In genomic region chr4:12178992-12179391, GRCm38 (mm10) we compare ENCODE assay signal across 13 mouse cellular contexts. TPM values are rescaled to one million over a fixed set of nuclear protein-coding genes. Genes with fewer than 3 reads are reported as not detected.
DNase-seq lines count a peak whose midpoint lies in the region; ATAC-seq and TF ChIP-seq lines count a peak whose summit lies in the region.
"Had no signal": no experiment of that assay in that cellular context is flagged by ENCODE, and none has a peak within 500 bp of the region (broad histone marks: within the 10 kb centered on the region; RNA-seq: fewer than 3 reads in every experiment).

No protein-coding gene starts in this region.

- H3K27ac ChIP-seq in hindbrain, postnatal 0 days = no peak overlapping the region
- H3K27ac ChIP-seq in hindbrain, embryonic 14.5 days = no peak overlapping the region
- H3K27ac ChIP-seq in heart, embryonic 10.5 days = no peak overlapping the region
- H3K27ac ChIP-seq: hindbrain, embryonic 12.5 days had no signal

- 63% methylated on average over 10 of the region's 10 CpGs for WGBS in hindbrain, postnatal 0 days
- WGBS in hindbrain, embryonic 14.5 days = 81% methylated on average over 10 of the region's 10 CpGs
- 82% methylated on average over 10 of the region's 10 CpGs for WGBS in heart, embryonic 10.5 days

- H3K9me3 ChIP-seq in hindbrain, postnatal 0 days (ENCODE audit: low read length) = no peaks in the 10 kb centered on the region
- H3K9me3 ChIP-seq in hindbrain, embryonic 14.5 days (ENCODE audit: control insufficient read depth, low read length) = no peaks in the 10 kb centered on the region
- H3K9me3 ChIP-seq in heart, embryonic 10.5 days = no peaks in the 10 kb centered on the region
- H3K9me3 ChIP-seq: hindbrain, embryonic 12.5 days had no signal

- H3K27me3 ChIP-seq in hindbrain, postnatal 0 days (ENCODE audit: insufficient read depth, low read length) = no peaks in the 10 kb centered on the region
- no peaks in the 10 kb centered on the region for H3K27me3 ChIP-seq in hindbrain, embryonic 14.5 days (ENCODE audit: control insufficient read depth, insufficient read depth, low read length)
- H3K27me3 ChIP-seq in heart, embryonic 10.5 days (ENCODE audit: insufficient read depth, poor library complexity, severe bottlenecking) = no peaks in the 10 kb centered on the region
- H3K27me3 ChIP-seq: hindbrain, embryonic 12.5 days had no signal

- no peak for TF ChIP-seq CTCF in hindbrain, postnatal 0 days (IDR thresholded peaks at IDR 0.05; ENCODE audit: low read depth)

- H3K4me3 ChIP-seq in hindbrain, postnatal 0 days (ENCODE audit: low read length) = no peak overlapping the region
- no peak overlapping the region for H3K4me3 ChIP-seq in hindbrain, embryonic 14.5 days (replicated peaks; ENCODE audit: low read length)
- H3K4me3 ChIP-seq in heart, embryonic 10.5 days = no peak overlapping the region
- H3K4me3 ChIP-seq: hindbrain, embryonic 12.5 days had no signal

- no peaks in the 10 kb centered on the region for H3K36me3 ChIP-seq in hindbrain, postnatal 0 days (ENCODE audit: insufficient read depth, low read length)
- H3K36me3 ChIP-seq in hindbrain, embryonic 14.5 days (replicated peaks; ENCODE audit: control insufficient read depth, insufficient read depth) = no peaks in the 10 kb centered on the region
- no peaks in the 10 kb centered on the region for H3K36me3 ChIP-seq in heart, embryonic 10.5 days
- H3K36me3 ChIP-seq: hindbrain, embryonic 12.5 days had no signal

- no peaks in the 10 kb centered on the region for H3K4me1 ChIP-seq in hindbrain, postnatal 0 days (ENCODE audit: insufficient read depth, low read length)
- H3K4me1 ChIP-seq in hindbrain, embryonic 14.5 days (replicated peaks; ENCODE audit: control insufficient read depth, insufficient read depth, low read length) = no peaks in the 10 kb centered on the region
- H3K4me1 ChIP-seq in heart, embryonic 10.5 days = no peaks in the 10 kb centered on the region
- H3K4me1 ChIP-seq: hindbrain, embryonic 12.5 days had no signal

- DNase-seq in adrenal gland, postnatal 10 days = peak; percentile 3
- no peak for DNase-seq in adrenal gland, adult 8-10 months
- DNase-seq in hindbrain, postnatal 0 days (ENCODE audit: low spot score) = peak; percentile 59
- no peak for DNase-seq in hindbrain, embryonic 14.5 days (ENCODE audit: low spot score)
- DNase-seq in layer of hippocampus, postnatal 36 days = peak; percentile 58 to 74
- DNase-seq in right cerebral cortex, postnatal 4 days = peak; percentile 41
- no peak for DNase-seq in kidney, adult 8-10 months
- DNase-seq in heart, embryonic 10.5 days (ENCODE audit: low spot score) = no peak
- DNase-seq: kidney, postnatal 4 days had no signal

- no peak overlapping the region for H3K4me2 ChIP-seq in hindbrain, postnatal 0 days (ENCODE audit: low read depth, low read length)
- H3K4me2 ChIP-seq in hindbrain, embryonic 14.5 days (replicated peaks) = no peak overlapping the region
- H3K4me2 ChIP-seq: heart, embryonic 11.5 days; hindbrain, embryonic 12.5 days; midbrain, embryonic 11.5 days had no signal

- no peak overlapping the region for H3K9ac ChIP-seq in hindbrain, postnatal 0 days (replicated peaks; ENCODE audit: low read length)
- no peak overlapping the region for H3K9ac ChIP-seq in hindbrain, embryonic 14.5 days
- H3K9ac ChIP-seq: hindbrain, embryonic 12.5 days had no signal

- peak; percentile 82 for ATAC-seq in hindbrain, postnatal 0 days
- no peak for ATAC-seq in hindbrain, embryonic 14.5 days (ENCODE audit: low FRiP score)
- ATAC-seq: activated CD4-positive, CD25-positive, alpha-beta regulatory T cell, adult 4 months had no signal

RNA-seq across cellular contexts. Expression of gene Fam92a, which starts 7.2 kb away (rescaled TPM):
- total RNA-seq in adrenal gland, postnatal 10 days (2021) = 10 to 100 TPM; 33.8 to 36.2 TPM
- 10 to 100 TPM; 26.9 to 38.4 (median 35.8) TPM for total RNA-seq in adrenal gland, adult 8-10 months (2022)
- 33.1 and 58.2 TPM in 2 replicates for total RNA-seq in hindbrain, postnatal 0 days (2014; rRNA removed)
- 129 and 144 TPM in 2 replicates for polyA plus RNA-seq in hindbrain, postnatal 0 days (2015; fragmentation: Nextera tagmentation; extraction: Ambion mirVana)
- 95.0 and 101 TPM in 2 replicates for polyA plus RNA-seq in hindbrain, embryonic 14.5 days (2014; fragmentation: Nextera tagmentation; extraction: Ambion mirVana)
- 10 to 100 TPM; 76.2 to 76.4 TPM for total RNA-seq in layer of hippocampus, postnatal 36 days (2021)
- 66.2 and 77.1 TPM in 2 replicates for polyA plus RNA-seq in heart, embryonic 10.5 days (2016; fragmentation: Nextera tagmentation; extraction: Ambion mirVana)

RNA-seq across cellular contexts. Expression of gene Rbm12b1, which starts 38.9 kb away (rescaled TPM):
- total RNA-seq in adrenal gland, postnatal 10 days (2021) = 10 to 100 TPM in 1 of 2 experiments, 1 to 10 TPM in 1; 9.9 to 11.9 TPM
- 10 to 100 TPM in 3 of 4 experiments, 1 to 10 TPM in 1; 9.8 to 20.5 (median 12.1) TPM for total RNA-seq in adrenal gland, adult 8-10 months (2022)
- 11.6 and 25.7 TPM in 2 replicates for total RNA-seq in hindbrain, postnatal 0 days (2014; rRNA removed)
- 3.0 and 4.1 TPM in 2 replicates for polyA plus RNA-seq in hindbrain, postnatal 0 days (2015; fragmentation: Nextera tagmentation; extraction: Ambion mirVana)
- 9.2 and 10.3 TPM in 2 replicates for polyA plus RNA-seq in hindbrain, embryonic 14.5 days (2014; fragmentation: Nextera tagmentation; extraction: Ambion mirVana)
- total RNA-seq in layer of hippocampus, postnatal 36 days (2021) = 10 to 100 TPM; 20.5 to 22.3 TPM
- 4.5 and 4.6 TPM in 2 replicates for polyA plus RNA-seq in heart, embryonic 10.5 days (2016; fragmentation: Nextera tagmentation; extraction: Ambion mirVana)

Comparison
In these comparisons a context has a peak if more than half of its experiments do, and no peak if none do; other contexts are left out.
1. DNase-seq: peak in adrenal gland, postnatal 10 days (single experiment), hindbrain, postnatal 0 days (single experiment), layer of hippocampus, postnatal 36 days (2 of 2) and right cerebral cortex, postnatal 4 days (single experiment); none in adrenal gland, adult 8-10 months (single experiment), hindbrain, embryonic 14.5 days (single experiment), kidney, adult 8-10 months (0 of 2) and heart, embryonic 10.5 days (single experiment).